Comparison of ENCODE assay signal across 9 mouse cellular contexts in the genomic region with DNA sequence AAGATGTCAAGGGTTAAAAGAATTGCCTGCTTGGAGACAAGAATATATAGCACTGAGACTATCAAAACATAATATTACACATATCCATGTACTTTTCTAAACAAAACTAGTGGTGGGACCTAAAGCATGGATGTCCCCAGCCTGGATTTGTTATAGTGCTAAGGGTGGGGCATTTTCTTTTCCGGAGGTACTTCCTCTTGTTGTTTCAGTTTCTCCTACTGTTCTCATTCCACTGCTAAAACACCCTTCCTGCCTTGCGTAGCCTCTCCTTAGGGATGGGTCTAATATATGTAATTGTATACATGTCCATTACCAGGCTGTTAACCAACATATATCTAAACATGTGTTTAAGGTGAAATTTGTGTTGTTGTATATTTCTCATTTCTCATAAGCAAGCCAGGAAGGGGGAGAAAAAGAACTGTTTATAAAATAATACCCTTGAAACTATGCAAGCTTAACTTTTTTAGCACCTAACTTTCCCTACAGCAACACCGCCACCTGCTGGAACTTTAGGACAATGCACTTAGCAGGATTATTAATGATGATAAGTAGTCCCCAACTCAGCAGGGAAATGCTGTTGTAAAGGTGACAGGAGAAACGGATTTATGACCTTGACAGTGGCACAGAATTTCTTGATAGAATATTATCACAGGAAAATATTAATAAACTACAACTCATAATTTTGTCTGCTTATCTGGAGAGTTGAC. TPM values are rescaled to one million over a fixed set of nuclear protein-coding genes. Genes with fewer than 3 reads are reported as not detected.
DNase-seq lines count a peak whose midpoint lies in the region; ATAC-seq and TF ChIP-seq lines count a peak whose summit lies in the region.
"Had no signal": no experiment of that assay in that cellular context is flagged by ENCODE, and none has a peak within 500 bp of the region (broad histone marks: within the 10 kb centered on the region; RNA-seq: fewer than 3 reads in every experiment).

No protein-coding gene starts in this region.

- H3K4me1 ChIP-seq in E14TG2a.4 (replicated peaks; ENCODE audit: low read depth, low read length) = peaks cover 8% of the 10 kb centered on the region; the same call in 1 of the 2 replicates

- H3K9me3 ChIP-seq in E14TG2a.4 (ENCODE audit: low read length) = no peaks in the 10 kb centered on the region
- H3K9me3 ChIP-seq: limb, embryonic 12.5 days had no signal

- H3K36me3 ChIP-seq in E14TG2a.4 (ENCODE audit: insufficient read depth, low read length) = no peaks in the 10 kb centered on the region
- H3K36me3 ChIP-seq: limb, embryonic 12.5 days had no signal

- DNase-seq in cerebellum, adult 18-20 months = peak; percentile 34 to 46
- DNase-seq in c-Kit-positive CD71-positive TER-119-negative erythroid progenitor cells, embryonic 14.5 days (ENCODE audit: low read depth) = peak; percentile 51
- DNase-seq in gastrocnemius, postnatal 10 days = peak; percentile 71
- DNase-seq in large intestine, adult 2 months (ENCODE audit: low read depth, low spot score) = peak; percentile 55
- peak; percentile 82 for DNase-seq in lung, postnatal 10 days
- DNase-seq in right cerebral cortex, postnatal 14 days = peak; percentile 71

- no peak for ATAC-seq in cerebellum, adult (ENCODE audit: insufficient number of reproducible peaks, low FRiP score, low TSS enrichment)

- 8% methylated on average over 4 of the region's 4 CpGs for WGBS in large intestine, adult 2 months

- H3K4me3 ChIP-seq in E14TG2a.4 (replicated peaks; ENCODE audit: low read length) = no peak overlapping the region
- H3K4me3 ChIP-seq: limb, embryonic 12.5 days had no signal

- 0 out of 2 replicates have a peak, but pooled peaks cover under 1% of the 10 kb centered on the region for H3K27me3 ChIP-seq in E14TG2a.4 (ENCODE audit: insufficient read depth, low read length)
- H3K27me3 ChIP-seq: limb, embryonic 12.5 days had no signal

- TF ChIP-seq CTCF in E14TG2a.4 (conservative IDR thresholded peaks at IDR 0.05; ENCODE audit: low read length) = peak; percentile 93

RNA-seq across cellular contexts. Expression of a gene that starts 41.9 kb away (rescaled TPM):
- not detected for total RNA-seq in gastrocnemius, postnatal 10 days (2021)
- polyA plus RNA-seq in large intestine, adult 2 months (2012; rRNA removed) = 0.77 and 0.82 TPM in 2 replicates
- polyA plus RNA-seq: limb, embryonic 12.5 days had no signal
